Mouse (Mus musculus): ENCODE data around the gene Spag17. TPM values are rescaled to one million over a fixed set of nuclear protein-coding genes. Genes with fewer than 3 reads are reported as not detected.

The Spag17 gene
- polyA plus RNA-seq, 1 experiment from 2014 or later, result 0.52 TPM

DNA sequence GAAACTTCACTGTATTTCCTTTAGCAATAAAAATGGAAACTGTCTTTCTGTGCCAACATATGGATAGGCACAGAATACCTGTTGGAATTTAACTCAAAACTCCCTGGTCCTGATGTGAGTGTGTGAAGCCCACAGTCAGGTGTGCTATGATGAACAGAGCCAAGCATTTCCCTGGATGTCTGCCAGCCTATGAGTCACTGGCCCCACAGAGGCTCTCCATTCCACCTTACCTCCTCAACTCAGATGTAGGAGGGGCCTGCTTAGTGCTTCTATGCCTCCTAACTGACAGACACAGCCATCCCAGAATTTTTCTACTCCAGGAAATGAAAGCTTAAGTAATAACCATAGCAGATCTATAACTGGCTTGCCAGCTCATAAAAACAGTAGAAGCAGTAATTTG is 124.6 kb downstream of the Spag17 start:
- Histone ChIP-seq H3K4me1 (ENCODE audit: control insufficient read depth, insufficient read depth, low read length) (no peaks in the 10 kb centered on the region), H3K27ac (ENCODE audit: low read depth, low read length) (no peak overlapping the region), H3K9me3 (ENCODE audit: control insufficient read depth, low read length) (no peaks in the 10 kb centered on the region), H3K4me2 (ENCODE audit: low read depth, low read length) (no peak overlapping the region), H3K27me3 (ENCODE audit: control insufficient read depth, insufficient read depth, low read length) (no peaks in the 10 kb centered on the region), H3K9ac (replicated peaks; ENCODE audit: low read depth, low read length) (no peak overlapping the region), H3K36me3 (ENCODE audit: control insufficient read depth, insufficient read depth, low read length) (no peaks in the 10 kb centered on the region), H3K4me3 (ENCODE audit: low read depth, low read length) (no peak overlapping the region)
- no peak for ATAC-seq (ENCODE audit: low read depth)

DNA sequence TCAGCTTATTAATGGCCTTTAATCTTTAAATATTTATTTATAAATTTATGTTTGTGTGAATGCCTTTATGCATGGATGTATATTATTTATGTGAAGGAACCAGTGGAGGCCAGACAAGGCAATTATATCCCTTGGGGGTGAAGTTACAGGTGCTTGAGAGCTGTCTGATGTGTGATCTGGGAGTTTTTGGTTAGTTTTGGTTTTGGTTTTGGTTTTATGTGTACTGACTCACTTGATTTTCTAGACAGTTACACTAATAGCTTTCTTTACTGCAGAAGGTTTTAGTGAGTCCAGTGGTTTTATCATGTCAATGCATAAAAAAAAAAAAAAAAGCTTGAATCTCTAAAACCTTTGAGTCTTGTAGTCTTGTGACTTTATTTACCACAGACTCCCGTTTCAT is 128.9 kb downstream of the Spag17 start:
- WGBS, result 98% methylated on average over 1 of the region's 1 CpGs
- no peaks in the 10 kb centered on the region for H3K36me3 ChIP-seq (ENCODE audit: control insufficient read depth, insufficient read depth, low read length)
- no peaks in the 10 kb centered on the region for H3K9me3 ChIP-seq (ENCODE audit: control insufficient read depth, low read length)
- no peak overlapping the region for H3K9ac ChIP-seq (replicated peaks; ENCODE audit: low read depth, low read length)
- no peak overlapping the region for H3K4me2 ChIP-seq (ENCODE audit: low read depth, low read length)
- H3K27me3 ChIP-seq (ENCODE audit: control insufficient read depth, insufficient read depth, low read length), result no peaks in the 10 kb centered on the region
- no peak overlapping the region for H3K4me3 ChIP-seq (ENCODE audit: low read depth, low read length)
- H3K27ac ChIP-seq (ENCODE audit: low read depth, low read length), result no peak overlapping the region
- H3K4me1 ChIP-seq (ENCODE audit: control insufficient read depth, insufficient read depth, low read length), result no peaks in the 10 kb centered on the region
- no peak for ATAC-seq (ENCODE audit: low read depth)

DNA sequence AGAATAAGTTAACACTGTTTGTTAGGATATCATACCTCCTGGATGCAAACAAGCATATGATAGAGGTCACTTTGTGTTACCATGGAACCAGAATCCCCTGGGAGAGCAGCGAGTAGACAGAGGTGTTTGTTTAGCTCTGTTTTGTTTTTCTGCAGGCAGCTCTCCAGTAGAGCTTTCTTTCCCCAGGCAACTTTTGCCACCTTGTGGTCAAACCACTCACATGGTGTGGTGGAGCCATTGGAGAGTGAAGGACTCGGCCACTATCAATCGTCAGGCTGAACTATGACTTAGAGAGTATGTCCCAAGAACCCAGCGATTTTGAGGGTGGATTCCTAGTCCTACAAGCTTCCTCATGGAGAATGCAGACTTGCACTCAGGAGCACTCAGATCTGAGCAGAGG is 146.1 kb downstream of the Spag17 start:
- H3K9ac ChIP-seq (replicated peaks; ENCODE audit: low read depth, low read length), result no peak overlapping the region
- ATAC-seq (ENCODE audit: low read depth), result no peak; the same call in 1 of the 2 replicates
- H3K4me2 ChIP-seq (ENCODE audit: low read depth, low read length), result no peak overlapping the region
- WGBS, result 62% methylated on average over 4 of the region's 4 CpGs
- no peak overlapping the region for H3K4me3 ChIP-seq (ENCODE audit: low read depth, low read length)
- no peaks in the 10 kb centered on the region for H3K4me1 ChIP-seq (ENCODE audit: control insufficient read depth, insufficient read depth, low read length)
- no peaks in the 10 kb centered on the region for H3K9me3 ChIP-seq (ENCODE audit: control insufficient read depth, low read length)
- no peaks in the 10 kb centered on the region for H3K36me3 ChIP-seq (ENCODE audit: control insufficient read depth, insufficient read depth, low read length)
- no peak overlapping the region for H3K27ac ChIP-seq (ENCODE audit: low read depth, low read length)
- no peaks in the 10 kb centered on the region for H3K27me3 ChIP-seq (ENCODE audit: control insufficient read depth, insufficient read depth, low read length)

DNA sequence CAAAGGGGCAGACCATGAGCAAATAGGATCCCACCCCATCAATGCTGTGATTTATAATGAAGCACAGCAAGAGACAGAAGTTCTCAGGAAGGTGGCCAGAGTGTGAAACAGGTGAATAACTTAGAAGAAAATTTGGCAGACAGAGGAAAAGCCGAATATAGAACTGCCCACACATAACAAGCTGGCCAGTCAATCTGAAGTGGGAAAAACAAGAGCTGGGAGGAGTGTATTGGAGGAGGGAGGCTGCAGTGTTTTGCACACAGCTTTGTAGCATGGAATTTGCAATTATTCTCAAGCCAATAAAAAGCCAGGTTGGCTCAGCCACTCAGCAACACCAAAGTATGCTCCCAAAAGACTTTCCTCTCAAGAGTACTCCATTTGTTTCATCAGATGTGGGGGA is 147.8 kb downstream of the Spag17 start:
- no peak for ATAC-seq (ENCODE audit: low read depth)
- Histone ChIP-seq H3K4me1 (ENCODE audit: control insufficient read depth, insufficient read depth, low read length) (no peaks in the 10 kb centered on the region), H3K4me3 (ENCODE audit: low read depth, low read length) (no peak overlapping the region), H3K9ac (replicated peaks; ENCODE audit: low read depth, low read length) (no peak overlapping the region), H3K9me3 (ENCODE audit: control insufficient read depth, low read length) (no peaks in the 10 kb centered on the region), H3K27me3 (ENCODE audit: control insufficient read depth, insufficient read depth, low read length) (no peaks in the 10 kb centered on the region), H3K4me2 (ENCODE audit: low read depth, low read length) (no peak overlapping the region), H3K36me3 (ENCODE audit: control insufficient read depth, insufficient read depth, low read length) (no peaks in the 10 kb centered on the region), H3K27ac (ENCODE audit: low read depth, low read length) (no peak overlapping the region)
- WGBS, result 72% methylated on average over 1 of the region's 1 CpGs

DNA sequence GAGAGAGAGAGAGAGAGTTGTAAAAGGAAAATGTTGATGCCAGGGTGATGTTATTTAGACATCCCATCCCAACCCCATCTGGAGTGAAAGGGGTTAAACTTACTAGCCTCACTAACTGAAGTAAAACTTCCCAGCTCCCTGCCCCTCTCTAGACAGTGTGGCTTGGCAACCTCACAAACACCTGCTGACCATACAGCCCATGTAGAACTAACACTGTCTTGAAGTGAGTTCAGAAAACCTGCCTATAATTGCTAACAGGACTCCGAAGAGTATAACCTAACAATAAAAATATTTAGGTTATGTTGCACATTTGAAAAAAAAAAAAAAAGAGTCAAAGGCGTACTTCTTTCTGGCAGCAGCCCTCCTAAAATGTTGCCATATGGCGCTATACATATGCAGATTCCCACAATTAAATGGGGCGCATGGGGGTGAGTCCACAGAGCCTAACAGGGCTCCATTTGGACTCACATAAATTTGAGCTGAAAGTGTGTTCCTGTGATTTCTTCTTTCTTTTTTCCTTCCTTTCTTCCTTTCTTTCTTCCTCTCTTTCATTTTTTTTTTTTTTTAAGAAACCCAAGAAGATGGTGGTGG is 149.3 kb downstream of the Spag17 start:
- Histone ChIP-seq H3K9ac (replicated peaks; ENCODE audit: low read depth, low read length) (no peak overlapping the region), H3K9me3 (ENCODE audit: control insufficient read depth, low read length) (no peaks in the 10 kb centered on the region), H3K27me3 (ENCODE audit: control insufficient read depth, insufficient read depth, low read length) (no peaks in the 10 kb centered on the region), H3K4me2 (ENCODE audit: low read depth, low read length) (no peak overlapping the region), H3K27ac (ENCODE audit: low read depth, low read length) (no peak overlapping the region), H3K4me1 (ENCODE audit: control insufficient read depth, insufficient read depth, low read length) (no peaks in the 10 kb centered on the region), H3K4me3 (ENCODE audit: low read depth, low read length) (no peak overlapping the region), H3K36me3 (ENCODE audit: control insufficient read depth, insufficient read depth, low read length) (no peaks in the 10 kb centered on the region)
- 37% methylated on average over 4 of the region's 4 CpGs for WGBS
- no peak; the same call in 1 of the 2 replicates for ATAC-seq (ENCODE audit: low read depth)

DNA sequence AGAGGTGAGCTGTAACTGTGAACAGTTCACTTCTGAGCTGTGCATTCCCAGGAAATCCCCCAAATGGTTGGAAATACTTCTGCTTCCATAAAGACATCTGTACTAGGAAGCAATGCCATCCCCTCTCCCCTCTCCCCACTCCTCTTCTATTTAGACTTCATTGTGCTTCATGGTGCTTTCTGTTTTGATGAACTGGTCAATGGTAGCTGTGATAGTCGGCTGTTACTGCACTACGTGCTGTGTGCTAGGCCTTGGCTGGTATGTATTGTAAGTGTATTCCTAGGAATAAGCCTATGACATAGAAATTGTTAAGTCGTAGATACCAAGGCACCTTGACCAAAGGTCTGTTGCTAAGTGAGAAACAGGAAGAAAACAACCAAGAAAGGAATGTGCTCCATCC is 149.9 kb downstream of the Spag17 start:
- H3K4me3 ChIP-seq (ENCODE audit: low read depth, low read length), result no peak overlapping the region
- no peaks in the 10 kb centered on the region for H3K4me1 ChIP-seq (ENCODE audit: control insufficient read depth, insufficient read depth, low read length)
- no peaks in the 10 kb centered on the region for H3K27me3 ChIP-seq (ENCODE audit: control insufficient read depth, insufficient read depth, low read length)
- ATAC-seq (ENCODE audit: low read depth), result no peak
- H3K9me3 ChIP-seq (ENCODE audit: control insufficient read depth, low read length), result no peaks in the 10 kb centered on the region
- 54% methylated on average over 3 of the region's 3 CpGs for WGBS
- no peak overlapping the region for H3K9ac ChIP-seq (replicated peaks; ENCODE audit: low read depth, low read length)
- H3K36me3 ChIP-seq (ENCODE audit: control insufficient read depth, insufficient read depth, low read length), result no peaks in the 10 kb centered on the region
- H3K4me2 ChIP-seq (ENCODE audit: low read depth, low read length), result no peak overlapping the region
- H3K27ac ChIP-seq (ENCODE audit: low read depth, low read length), result no peak overlapping the region

DNA sequence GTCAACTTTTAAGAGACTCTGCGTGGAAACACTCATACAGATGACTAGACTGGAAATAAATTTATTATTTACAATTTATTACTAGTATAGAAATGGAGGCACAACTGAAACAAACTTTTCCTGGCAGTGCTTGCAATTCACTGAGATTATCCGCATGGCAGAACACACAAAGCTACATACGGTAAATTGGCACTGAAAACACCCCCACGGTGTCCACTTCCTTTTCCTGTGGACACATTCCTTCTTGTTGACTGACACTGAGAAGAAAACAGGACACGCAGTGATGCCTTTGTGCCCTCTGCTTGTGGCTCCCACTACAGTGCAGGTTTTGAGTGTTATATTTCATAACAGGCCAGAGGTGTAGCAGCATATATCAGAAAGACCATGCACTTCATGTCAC is 151.6 kb downstream of the Spag17 start:
- Histone ChIP-seq H3K4me2 (ENCODE audit: low read depth, low read length) (no peak overlapping the region), H3K9ac (replicated peaks; ENCODE audit: low read depth, low read length) (no peak overlapping the region), H3K9me3 (ENCODE audit: control insufficient read depth, low read length) (no peaks in the 10 kb centered on the region), H3K27ac (ENCODE audit: low read depth, low read length) (no peak overlapping the region), H3K36me3 (ENCODE audit: control insufficient read depth, insufficient read depth, low read length) (no peaks in the 10 kb centered on the region), H3K4me1 (ENCODE audit: control insufficient read depth, insufficient read depth, low read length) (no peaks in the 10 kb centered on the region), H3K27me3 (ENCODE audit: control insufficient read depth, insufficient read depth, low read length) (no peaks in the 10 kb centered on the region), H3K4me3 (ENCODE audit: low read depth, low read length) (no peak overlapping the region)
- 71% methylated on average over 5 of the region's 5 CpGs for WGBS
- ATAC-seq (ENCODE audit: low read depth), result no peak

DNA sequence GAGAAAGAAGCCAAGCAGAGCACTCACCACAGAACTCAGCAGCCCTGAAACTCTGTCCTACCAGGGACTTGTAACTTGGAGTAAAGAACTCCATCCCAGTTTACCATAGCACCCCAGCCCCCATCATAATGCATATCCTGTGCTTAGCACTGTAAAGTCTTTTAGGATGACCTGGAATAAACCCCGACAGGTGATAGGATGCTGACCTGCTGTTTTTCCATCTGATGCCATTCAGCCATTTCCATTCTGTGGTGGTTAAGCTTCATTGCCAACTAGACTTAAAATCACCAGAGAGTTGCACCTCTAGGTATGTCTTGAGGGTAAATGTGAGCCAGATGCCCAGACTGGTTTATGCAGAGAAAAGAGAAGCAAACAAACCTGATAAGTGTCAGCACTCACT is 189.2 kb downstream of the Spag17 start:
- no peak overlapping the region for H3K9ac ChIP-seq (replicated peaks; ENCODE audit: low read depth, low read length)
- no peak for ATAC-seq (ENCODE audit: low read depth)
- H3K9me3 ChIP-seq (ENCODE audit: control insufficient read depth, low read length), result no peaks in the 10 kb centered on the region
- no peak overlapping the region for H3K4me2 ChIP-seq (ENCODE audit: low read depth, low read length)
- H3K36me3 ChIP-seq (ENCODE audit: control insufficient read depth, insufficient read depth, low read length), result no peaks in the 10 kb centered on the region
- no peak overlapping the region for H3K27ac ChIP-seq (ENCODE audit: low read depth, low read length)
- H3K4me1 ChIP-seq (ENCODE audit: control insufficient read depth, insufficient read depth, low read length), result no peaks in the 10 kb centered on the region
- H3K4me3 ChIP-seq (ENCODE audit: low read depth, low read length), result no peak overlapping the region
- 97% methylated on average over 1 of the region's 1 CpGs for WGBS
- H3K27me3 ChIP-seq (ENCODE audit: control insufficient read depth, insufficient read depth, low read length), result no peaks in the 10 kb centered on the region

DNA sequence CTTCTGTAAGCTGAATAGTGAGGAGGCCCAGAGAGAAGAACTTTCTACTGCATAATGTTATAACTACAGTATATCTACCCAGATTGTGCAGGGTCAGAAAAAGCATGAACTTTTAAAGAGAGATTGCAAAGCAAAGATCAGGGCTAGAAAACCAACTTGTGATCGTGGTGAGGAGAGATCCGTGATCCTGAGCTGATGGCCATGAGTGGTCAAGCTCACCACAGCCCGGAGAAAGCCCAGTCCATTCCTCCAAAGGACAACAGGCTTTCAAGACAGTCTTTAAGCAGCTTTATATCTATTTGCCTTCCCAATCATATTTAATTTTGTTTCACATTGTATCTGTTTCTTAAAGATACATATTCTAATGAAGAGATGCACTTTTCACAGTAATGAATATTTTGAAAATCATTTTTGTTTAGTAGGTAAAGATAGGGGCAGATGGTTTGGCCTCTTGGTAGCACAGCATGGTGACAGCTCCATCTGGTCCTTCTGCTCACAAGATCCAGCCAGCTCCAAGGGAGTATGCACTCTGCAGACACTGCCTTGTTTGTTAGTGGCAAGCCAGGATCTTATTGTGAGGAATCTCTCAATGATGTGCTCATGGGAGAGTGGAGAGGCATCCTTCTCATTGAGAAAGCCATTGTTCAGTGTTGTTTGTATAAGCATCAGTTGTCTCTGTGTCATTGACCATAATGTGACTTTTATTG is 217.3 kb downstream of the Spag17 start:
- Histone ChIP-seq H3K9ac (replicated peaks; ENCODE audit: low read depth, low read length) (no peak overlapping the region), H3K9me3 (ENCODE audit: control insufficient read depth, low read length) (no peaks in the 10 kb centered on the region), H3K4me1 (ENCODE audit: control insufficient read depth, insufficient read depth, low read length) (no peaks in the 10 kb centered on the region), H3K36me3 (ENCODE audit: control insufficient read depth, insufficient read depth, low read length) (no peaks in the 10 kb centered on the region), H3K27ac (ENCODE audit: low read depth, low read length) (no peak overlapping the region), H3K4me2 (ENCODE audit: low read depth, low read length) (no peak overlapping the region), H3K4me3 (ENCODE audit: low read depth, low read length) (no peak overlapping the region), H3K27me3 (ENCODE audit: control insufficient read depth, insufficient read depth, low read length) (no peaks in the 10 kb centered on the region)
- WGBS, result 99% methylated on average over 3 of the region's 3 CpGs
- ATAC-seq (ENCODE audit: low read depth), result no peak
